In the genomic region with DNA sequence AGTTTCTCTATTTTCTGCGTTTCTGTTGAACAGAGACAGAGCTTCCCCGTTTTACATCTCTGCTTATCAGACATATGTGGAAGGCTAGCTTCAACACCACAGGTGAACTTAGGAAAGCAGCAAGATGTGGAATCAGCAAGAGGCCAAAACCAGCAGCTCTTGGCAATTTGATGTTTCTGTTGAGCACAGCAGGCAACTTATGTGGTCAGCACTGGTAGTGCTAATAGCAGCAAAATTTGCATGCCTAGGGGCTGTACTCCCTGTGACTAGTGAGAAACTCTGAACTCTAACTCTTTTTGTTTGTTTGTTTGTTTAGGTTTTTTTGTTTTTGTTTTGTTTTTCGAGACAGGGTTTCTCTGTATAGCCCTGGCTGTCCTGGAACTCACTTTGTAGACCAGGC, we compare ENCODE assay signal across 7 mouse cellular contexts.
"Had no signal": no experiment of that assay in that cellular context is flagged by ENCODE, and none has a peak within 500 bp of the region (broad histone marks: within the 10 kb centered on the region; RNA-seq: fewer than 3 reads in every experiment).

No protein-coding gene starts in this region.

- DNase-seq: lung, adult 2 months; lung, postnatal 14 days; lung, postnatal 36 days; right cerebral cortex, postnatal 14 days; thymus, adult 2 months; thymus, postnatal 25 days; thymus, postnatal 4 days had no signal
